Mouse (Mus musculus): ENCODE results near the gene Tkfc. TPM values are rescaled to one million over a fixed set of nuclear protein-coding genes. Genes with fewer than 3 reads are reported as not detected.

Gene Tkfc
- polyA plus RNA-seq, 1 experiment from 2014 or later, result 25.7 TPM

DNA sequence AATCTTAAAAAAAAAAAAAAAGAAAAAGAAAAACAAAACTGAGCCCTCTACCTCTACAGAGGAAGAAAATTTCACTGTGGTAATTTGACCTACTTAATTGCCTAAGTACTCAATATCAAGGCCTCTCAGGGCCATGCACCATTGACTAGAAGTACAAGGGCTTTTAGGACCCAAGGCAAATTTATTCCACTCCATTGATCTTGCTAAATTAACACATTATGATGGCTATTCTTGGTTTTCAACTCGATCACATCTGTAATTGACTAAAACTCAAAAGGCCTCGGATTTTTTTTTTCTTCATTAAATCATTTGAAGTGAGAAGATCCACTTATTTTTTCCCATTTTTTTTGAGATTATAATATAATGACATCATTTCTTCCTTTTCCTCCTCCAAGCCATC lies 48.0 kb downstream of the Tkfc start:
- Histone ChIP-seq H3K27ac (ENCODE audit: low read depth, low read length) (no peak overlapping the region), H3K27me3 (replicated peaks; ENCODE audit: control insufficient read depth, insufficient read depth, low read length) (no peaks in the 10 kb centered on the region), H3K36me3 (ENCODE audit: control insufficient read depth, insufficient read depth, low read length) (peaks cover 3% of the 10 kb centered on the region; the same call in 1 of the 2 replicates), H3K9ac (ENCODE audit: low read length) (no peak overlapping the region), H3K4me3 (ENCODE audit: low read depth, low read length) (no peak overlapping the region), H3K4me2 (ENCODE audit: low read length) (no peak overlapping the region), H3K9me3 (replicated peaks; ENCODE audit: control insufficient read depth, low read length) (no peaks in the 10 kb centered on the region), H3K4me1 (ENCODE audit: control insufficient read depth, insufficient read depth, low read length) (peaks cover 9% of the 10 kb centered on the region)
- WGBS, result 47% methylated on average over 2 of the region's 2 CpGs
- no peak for ATAC-seq
- no peak for DNase-seq (ENCODE audit: low spot score)

DNA sequence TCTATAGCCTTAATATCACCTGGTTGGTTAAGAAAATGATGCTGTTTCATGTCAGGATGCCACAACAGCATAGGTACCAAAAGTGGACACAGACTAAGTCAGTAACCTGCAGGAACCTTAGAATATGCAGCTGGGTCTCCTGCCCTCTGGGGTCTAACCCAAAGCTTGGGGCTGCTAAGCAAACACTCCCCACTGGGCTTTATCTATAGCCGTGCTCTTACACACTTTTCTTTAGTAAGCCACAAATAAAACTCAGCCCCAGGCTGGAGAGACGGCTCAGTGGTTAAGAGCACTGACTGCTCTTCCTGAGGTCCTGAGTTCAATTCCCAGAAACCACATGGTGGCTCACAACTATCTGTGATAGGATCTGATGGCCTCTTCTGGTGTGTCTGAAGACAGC lies 48.5 kb downstream of the Tkfc start:
- Histone ChIP-seq H3K36me3 (ENCODE audit: control insufficient read depth, insufficient read depth, low read length) (peaks cover 7% of the 10 kb centered on the region), H3K4me2 (ENCODE audit: low read length) (no peak overlapping the region), H3K9ac (ENCODE audit: low read length) (no peak overlapping the region), H3K9me3 (replicated peaks; ENCODE audit: control insufficient read depth, low read length) (no peaks in the 10 kb centered on the region), H3K4me1 (ENCODE audit: control insufficient read depth, insufficient read depth, low read length) (peaks cover 9% of the 10 kb centered on the region), H3K4me3 (ENCODE audit: low read depth, low read length) (no peak overlapping the region), H3K27ac (ENCODE audit: low read depth, low read length) (no peak overlapping the region), H3K27me3 (replicated peaks; ENCODE audit: control insufficient read depth, insufficient read depth, low read length) (no peaks in the 10 kb centered on the region)
- no peak for DNase-seq (ENCODE audit: low spot score)
- no peak for ATAC-seq
- WGBS, result 60% methylated on average over 2 of the region's 2 CpGs

DNA sequence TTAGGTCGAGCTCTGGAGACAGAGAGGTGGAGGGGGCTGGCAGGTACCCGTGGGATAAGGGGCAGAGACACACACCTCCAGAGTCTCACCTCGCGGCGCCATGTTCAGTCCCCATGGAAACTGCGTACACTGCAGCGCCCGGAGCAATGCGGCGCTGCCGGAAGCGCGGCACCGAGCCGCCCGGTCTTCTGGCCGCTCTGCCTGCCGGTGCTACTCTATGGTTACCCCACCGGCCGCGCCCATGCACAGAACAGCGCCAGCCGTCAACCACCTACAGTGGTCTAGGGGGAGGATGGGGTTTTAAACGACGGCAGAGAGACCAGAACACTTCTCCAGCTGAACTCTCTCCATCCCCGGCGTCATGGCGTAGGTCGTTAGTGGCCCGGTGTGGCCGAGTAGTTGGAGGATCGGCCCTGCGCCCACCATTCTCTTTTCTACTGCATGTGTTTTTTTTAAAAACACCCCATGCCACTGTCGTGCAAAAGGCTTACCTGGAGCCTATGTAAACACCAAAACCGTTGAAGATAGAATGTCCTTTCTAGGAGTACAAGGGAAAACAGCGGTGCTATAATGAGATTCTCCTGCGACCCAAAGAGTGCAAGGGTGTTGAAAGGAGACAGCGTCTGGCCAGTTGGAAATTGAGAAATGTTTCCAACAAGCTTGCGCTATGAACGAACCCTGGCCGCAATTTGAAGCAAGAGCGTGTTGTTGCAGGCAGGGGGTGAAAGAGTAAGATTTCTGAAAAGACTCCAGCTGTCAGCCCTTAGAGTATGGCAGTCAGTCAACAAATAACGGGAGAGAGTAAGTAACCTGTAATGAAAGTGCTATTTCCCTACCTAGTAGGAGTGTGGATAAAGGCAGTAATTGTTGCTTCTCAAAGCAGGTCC lies 49.6 kb downstream of the Tkfc start, which contains the start of gene Tmem216:
Tmem216 (minus strand) TSS at position 615 of the 887 bp plus-strand sequence.
- no peaks in the 10 kb centered on the region for H3K9me3 ChIP-seq (replicated peaks; ENCODE audit: control insufficient read depth, low read length)
- no peaks in the 10 kb centered on the region for H3K27me3 ChIP-seq (replicated peaks; ENCODE audit: control insufficient read depth, insufficient read depth, low read length)
- ATAC-seq (peak; percentile 99), DNase-seq (ENCODE audit: low spot score) (peak; percentile 91)
- under 1% methylated on average over 43 of the region's 43 CpGs for WGBS
- peaks cover 18% of the 10 kb centered on the region for H3K36me3 ChIP-seq (ENCODE audit: control insufficient read depth, insufficient read depth, low read length)
- H3K4me1 ChIP-seq (ENCODE audit: control insufficient read depth, insufficient read depth, low read length), result peaks cover 9% of the 10 kb centered on the region
- peak within 1 kb of the TSS; percentile 80 for H3K9ac ChIP-seq (ENCODE audit: low read length)
- H3K4me3 ChIP-seq (ENCODE audit: low read depth, low read length), result peak within 1 kb of the TSS; percentile 58
- H3K27ac ChIP-seq (ENCODE audit: low read depth, low read length), result peak within 1 kb of the TSS; percentile 76; the same call in 1 of the 2 replicates
- H3K4me2 ChIP-seq (ENCODE audit: low read length), result peak within 1 kb of the TSS; percentile 82

DNA sequence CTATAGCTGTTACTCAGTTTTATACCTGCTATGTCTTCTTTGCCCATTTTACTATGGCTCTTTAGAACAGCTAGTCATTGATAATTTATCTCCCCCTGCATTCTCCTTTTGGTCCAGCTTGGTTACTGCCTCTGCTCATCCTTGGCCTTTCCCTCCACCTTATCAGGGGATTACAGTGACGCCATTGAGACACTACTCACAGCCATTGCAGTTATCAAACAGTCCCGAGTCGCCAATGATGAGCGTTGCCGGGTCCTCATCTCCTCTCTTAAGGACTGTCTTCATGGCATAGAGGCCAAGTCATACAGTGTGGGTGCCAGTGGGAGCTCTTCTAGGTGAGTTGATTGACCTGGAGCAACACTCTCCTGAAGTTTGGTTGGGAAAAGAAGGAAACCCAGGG lies 66.0 kb downstream of the Tkfc start:
- WGBS, result 97% methylated on average over 5 of the region's 5 CpGs
- H3K27ac ChIP-seq (ENCODE audit: low read depth, low read length), result no peak overlapping the region
- no peak overlapping the region for H3K4me3 ChIP-seq (ENCODE audit: low read depth, low read length)
- H3K27me3 ChIP-seq (replicated peaks; ENCODE audit: control insufficient read depth, insufficient read depth, low read length), result no peaks in the 10 kb centered on the region
- H3K9ac ChIP-seq (ENCODE audit: low read length), result no peak overlapping the region
- ATAC-seq (no peak), DNase-seq (ENCODE audit: low spot score) (no peak)
- H3K4me2 ChIP-seq (ENCODE audit: low read length), result no peak overlapping the region
- H3K36me3 ChIP-seq (ENCODE audit: control insufficient read depth, insufficient read depth, low read length), result peaks cover 84% of the 10 kb centered on the region
- no peaks in the 10 kb centered on the region for H3K4me1 ChIP-seq (ENCODE audit: control insufficient read depth, insufficient read depth, low read length)
- H3K9me3 ChIP-seq (replicated peaks; ENCODE audit: control insufficient read depth, low read length), result no peaks in the 10 kb centered on the region

Other genes starting within 250 kb of the Tkfc start
- 5.8 and 6.1 TPM in 2 replicates for gene Syt7, start 216.6 kb downstream of the Tkfc start, polyA plus RNA-seq (2014; fragmentation: Nextera tagmentation; extraction: Ambion mirVana)
- gene Lrrc10b, start 148.2 kb downstream of the Tkfc start, polyA plus RNA-seq (2014; fragmentation: Nextera tagmentation; extraction: Ambion mirVana), result 0.49 and 0.76 TPM in 2 replicates
- gene Ppp1r32, start 122.7 kb downstream of the Tkfc start, polyA plus RNA-seq (2014; fragmentation: Nextera tagmentation; extraction: Ambion mirVana), result 2.5 and 2.6 TPM in 2 replicates
- gene Cpsf7, start 80.4 kb downstream of the Tkfc start, polyA plus RNA-seq (2014; fragmentation: Nextera tagmentation; extraction: Ambion mirVana), result 53.9 and 61.1 TPM in 2 replicates
- gene Sdhaf2, start 79.5 kb downstream of the Tkfc start, polyA plus RNA-seq (2014; fragmentation: Nextera tagmentation; extraction: Ambion mirVana), result 69.2 and 70.4 TPM in 2 replicates
- 54.5 and 70.1 TPM in 2 replicates for gene Tmem216, start 49.4 kb downstream of the Tkfc start, polyA plus RNA-seq (2014; fragmentation: Nextera tagmentation; extraction: Ambion mirVana)
- gene Cyb561a3, start 28.5 kb downstream of the Tkfc start, polyA plus RNA-seq (2014; fragmentation: Nextera tagmentation; extraction: Ambion mirVana), result 21.9 and 22.3 TPM in 2 replicates
- gene Tmem138, start 28.3 kb downstream of the Tkfc start, polyA plus RNA-seq (2014; fragmentation: Nextera tagmentation; extraction: Ambion mirVana), result 42.4 and 49.9 TPM in 2 replicates
- 283 and 296 TPM in 2 replicates for gene Ddb1, start 327 bp downstream of the Tkfc start, polyA plus RNA-seq (2014; fragmentation: Nextera tagmentation; extraction: Ambion mirVana)
- gene Vwce, start 28.6 kb upstream of the Tkfc start, polyA plus RNA-seq (2014; fragmentation: Nextera tagmentation; extraction: Ambion mirVana), result 0.19 and 0.26 TPM in 2 replicates
- gene Pga5, start 72.4 kb upstream of the Tkfc start, polyA plus RNA-seq (2014; fragmentation: Nextera tagmentation; extraction: Ambion mirVana), result not detected in 2 replicates
- 31.9 and 36.4 TPM in 2 replicates for gene Vps37c, start 83.1 kb upstream of the Tkfc start, polyA plus RNA-seq (2014; fragmentation: Nextera tagmentation; extraction: Ambion mirVana)
- 0.29 TPM in 1 of 2 replicates, not detected in the other for gene Cd5, start 133.3 kb upstream of the Tkfc start, polyA plus RNA-seq (2014; fragmentation: Nextera tagmentation; extraction: Ambion mirVana)
- not detected in 2 replicates for gene Cd6, start 224.4 kb upstream of the Tkfc start, polyA plus RNA-seq (2014; fragmentation: Nextera tagmentation; extraction: Ambion mirVana)
- gene Slc15a3, start 234.1 kb upstream of the Tkfc start, polyA plus RNA-seq (2014; fragmentation: Nextera tagmentation; extraction: Ambion mirVana), result 0.34 and 0.49 TPM in 2 replicates